Comparison of ENCODE assay signal across 18 mouse cellular contexts in the genomic region with DNA sequence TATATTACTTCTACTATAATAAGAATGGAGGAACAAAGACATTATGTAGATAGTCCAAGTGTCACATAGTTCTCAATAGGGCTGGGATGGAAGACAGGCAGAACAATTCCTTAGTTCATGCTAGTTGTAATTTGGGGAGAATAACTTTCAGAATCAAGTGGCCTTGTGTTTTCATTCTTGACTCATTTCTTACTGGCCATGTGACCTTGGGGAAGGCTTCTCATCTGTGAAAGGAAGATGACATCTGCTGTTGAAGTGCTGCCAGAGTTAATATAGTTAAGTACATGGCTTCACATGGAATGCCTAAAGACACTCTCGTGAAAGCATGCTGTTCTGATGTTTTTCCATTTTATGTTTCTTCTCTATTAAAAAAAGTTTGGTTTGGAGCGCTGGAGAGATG.
"Had no signal": no experiment of that assay in that cellular context is flagged by ENCODE, and none has a peak within 500 bp of the region (broad histone marks: within the 10 kb centered on the region; RNA-seq: fewer than 3 reads in every experiment).

No protein-coding gene starts in this region.

- H3K4me3 ChIP-seq: lung, embryonic 15.5 days; midbrain, embryonic 10.5 days; midbrain, embryonic 12.5 days; myocyte; neural tube, embryonic 13.5 days; neural tube, embryonic 15.5 days; stomach, embryonic 15.5 days had no signal

- ATAC-seq: lung, postnatal 0 days; midbrain, embryonic 16.5 days had no signal

- H3K27me3 ChIP-seq: lung, embryonic 15.5 days; midbrain, embryonic 12.5 days; neural tube, embryonic 13.5 days; neural tube, embryonic 15.5 days; stomach, embryonic 15.5 days had no signal

- H3K4me1 ChIP-seq: lung, embryonic 15.5 days; midbrain, embryonic 10.5 days; midbrain, embryonic 12.5 days; neural tube, embryonic 13.5 days; neural tube, embryonic 15.5 days; stomach, embryonic 15.5 days had no signal

- DNase-seq: lung, adult 18-20 months; lung, postnatal 14 days; lung, postnatal 4 days; midbrain, embryonic 14.5 days; right cerebral cortex, postnatal 14 days; thymus, adult 2 months; thymus, postnatal 25 days; thymus, postnatal 4 days had no signal

- H3K9ac ChIP-seq: lung, embryonic 15.5 days; midbrain, embryonic 12.5 days; neural tube, embryonic 13.5 days; neural tube, embryonic 15.5 days; stomach, embryonic 15.5 days had no signal

- H3K9me3 ChIP-seq: lung, embryonic 15.5 days; midbrain, embryonic 10.5 days; midbrain, embryonic 12.5 days; neural tube, embryonic 13.5 days; neural tube, embryonic 15.5 days; stomach, embryonic 15.5 days had no signal

- H3K27ac ChIP-seq: lung, embryonic 15.5 days; midbrain, embryonic 10.5 days; midbrain, embryonic 12.5 days; neural tube, embryonic 13.5 days; neural tube, embryonic 15.5 days; stomach, embryonic 15.5 days; stomach, postnatal 0 days had no signal

- H3K36me3 ChIP-seq: lung, embryonic 15.5 days; midbrain, embryonic 10.5 days; midbrain, embryonic 12.5 days; neural tube, embryonic 13.5 days; neural tube, embryonic 15.5 days; stomach, embryonic 15.5 days had no signal

- H3K4me2 ChIP-seq: lung, embryonic 15.5 days; midbrain, embryonic 12.5 days; neural tube, embryonic 13.5 days; neural tube, embryonic 15.5 days; stomach, embryonic 15.5 days had no signal
